Mouse (Mus musculus) kidney, adult 11 months (tissue): ENCODE results near the gene Mael.
A peak's percentile ranks its signal among the peaks of the same experiment; 100 is the strongest.

Experiments used
- DNase-seq: peaks from one replicate; pipeline ENCODE4 v3.0.0; 2022

Mael gene

GRCm38 (mm10) chr1:166153351-166154120, 85.0 kb downstream of the Mael start:
- DNase-seq, result peak; percentile 67

- DNase-seq, result no peak
Measured at GRCm38 (mm10) chr1:166152034-166152433, 86.5 kb downstream of the Mael start.

GRCm38 (mm10) chr1:166151341-166151740, 87.2 kb downstream of the Mael start:
- no peak for DNase-seq
